Mouse (Mus musculus) lung, postnatal 36 days (tissue): Measurements from ENCODE around the gene Rbl2.

Experiments
- DNase-seq: peaks from one replicate; pipeline ENCODE4 v3.0.0; 2022; ENCODE audit warnings: mixed read lengths

Rbl2 gene

DNA sequence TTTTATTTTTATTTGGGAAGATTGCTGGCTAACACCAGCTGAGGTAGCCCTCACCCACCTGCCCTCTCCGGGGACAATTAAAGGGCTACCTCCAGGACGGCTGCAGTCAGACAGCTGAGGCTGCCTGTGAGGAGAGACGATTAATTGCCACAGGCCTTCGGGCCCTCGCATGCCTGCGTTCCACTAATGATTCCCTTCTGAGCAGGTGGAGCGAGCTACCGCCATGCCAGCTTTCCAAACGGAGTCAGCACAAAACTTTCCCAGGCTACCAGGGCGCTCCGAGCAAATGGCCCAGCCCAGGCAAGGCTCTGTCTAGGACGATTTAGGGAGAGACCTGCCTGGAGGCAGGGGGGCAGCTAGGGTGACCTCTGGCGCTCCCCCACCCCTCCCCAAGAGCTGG lies 101.7 kb downstream of the Rbl2 start:
- DNase-seq, result no peak
